Mouse (Mus musculus): Measurements from ENCODE around the gene Nav2.

Nav2 gene

GRCm38 (mm10) chr7:48908521-48909341 is at the start of gene Nav2:
Gene Nav2, plus strand, starts transcription at chr7:48908716.
- DNase-seq: peak in 1 of 2 experiments; percentile 19

DNA sequence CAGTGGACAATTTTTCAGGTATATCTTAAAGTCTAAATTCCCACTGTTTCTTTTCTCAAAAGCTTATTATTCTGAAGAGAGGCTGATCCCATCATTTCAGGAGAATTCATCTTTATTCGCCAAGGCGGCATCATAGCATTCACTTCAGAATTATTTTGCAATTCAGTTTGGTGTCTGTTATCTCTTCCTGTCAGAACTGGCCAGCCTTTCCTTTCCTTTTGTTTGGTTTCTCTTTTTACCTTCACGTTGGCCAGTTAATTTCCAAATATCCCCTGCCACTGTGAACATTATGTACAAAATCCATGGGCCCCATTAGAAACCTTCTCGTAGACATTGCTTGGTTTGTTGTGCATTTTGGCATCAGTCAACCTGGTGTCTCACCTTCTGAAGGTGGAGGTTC is 49.2 kb upstream of the Nav2 start:
- no peak for DNase-seq

- DNase-seq: no peak
Measured at GRCm38 (mm10) chr7:48860948-48861347, 47.6 kb upstream of the Nav2 start.

GRCm38 (mm10) chr7:48861796-48862195 is 46.7 kb upstream of the Nav2 start:
- DNase-seq: no peak

DNA sequence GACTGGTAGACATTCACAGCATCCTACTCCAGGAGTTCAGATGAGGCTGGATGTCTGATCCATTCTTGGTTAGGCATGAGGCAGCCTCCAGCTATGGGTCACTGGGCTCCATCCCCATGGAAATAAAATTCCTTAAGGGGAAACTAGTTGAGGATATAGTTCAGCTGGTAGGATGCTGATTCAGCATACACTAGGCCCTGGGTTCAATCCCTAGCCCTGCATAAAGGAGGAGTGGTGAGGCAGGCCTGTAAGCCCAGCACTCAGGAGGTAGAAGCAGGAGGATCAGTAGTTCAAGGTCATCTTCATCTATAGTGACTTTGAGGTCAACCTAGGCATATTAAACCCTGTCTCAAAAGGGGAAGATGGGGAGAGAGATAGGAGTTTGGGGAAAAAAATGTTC is 44.3 kb upstream of the Nav2 start:
- no peak for DNase-seq

- DNase-seq: no peak
Measured at GRCm38 (mm10) chr7:48864671-48865458, 43.7 kb upstream of the Nav2 start.

DNA sequence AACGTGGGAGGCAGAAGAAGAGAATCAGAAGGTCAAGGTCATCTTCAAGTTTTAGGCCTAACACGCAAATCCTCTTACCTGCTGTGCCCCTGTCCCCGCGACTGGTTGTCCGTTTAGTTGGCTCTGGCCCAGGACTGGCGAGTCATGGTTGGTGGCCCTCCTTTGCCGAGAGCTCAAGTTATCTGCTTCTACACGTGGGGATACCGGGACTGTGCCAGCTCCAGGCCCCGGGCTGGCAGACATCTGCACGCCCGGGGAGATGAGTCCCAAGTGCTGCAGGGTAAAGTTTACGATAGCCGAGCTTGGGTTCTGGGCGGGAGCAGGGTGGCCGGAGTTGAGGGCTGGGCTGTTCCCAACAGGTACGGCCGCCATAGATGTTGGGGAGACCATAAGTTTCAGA is 40.9 kb upstream of the Nav2 start:
- no peak for DNase-seq

DNA sequence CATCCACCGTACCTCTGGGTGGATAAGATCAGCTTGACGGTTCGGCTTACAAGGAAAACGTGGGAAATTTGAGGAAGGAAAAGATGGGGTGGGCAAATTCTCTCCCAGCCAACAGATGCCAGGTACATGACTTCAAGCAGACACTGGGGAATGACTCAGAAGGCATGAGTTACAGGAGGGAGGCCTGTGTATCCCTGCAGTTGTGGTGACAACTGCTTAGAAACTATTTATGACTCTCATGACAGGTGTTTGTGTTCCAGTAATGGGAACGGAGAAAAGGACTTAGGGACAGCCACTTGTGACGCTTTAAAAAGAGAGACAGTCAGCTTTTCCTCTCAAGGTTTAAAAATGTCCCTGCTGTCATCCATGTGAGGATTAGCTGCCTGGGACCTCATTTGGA is 38.4 kb upstream of the Nav2 start:
- DNase-seq: no peak

- DNase-seq: no peak
Measured at GRCm38 (mm10) chr7:48870579-48871180, 37.8 kb upstream of the Nav2 start.

- DNase-seq: no peak
Measured at GRCm38 (mm10) chr7:48871292-48871691, 37.2 kb upstream of the Nav2 start.

DNA sequence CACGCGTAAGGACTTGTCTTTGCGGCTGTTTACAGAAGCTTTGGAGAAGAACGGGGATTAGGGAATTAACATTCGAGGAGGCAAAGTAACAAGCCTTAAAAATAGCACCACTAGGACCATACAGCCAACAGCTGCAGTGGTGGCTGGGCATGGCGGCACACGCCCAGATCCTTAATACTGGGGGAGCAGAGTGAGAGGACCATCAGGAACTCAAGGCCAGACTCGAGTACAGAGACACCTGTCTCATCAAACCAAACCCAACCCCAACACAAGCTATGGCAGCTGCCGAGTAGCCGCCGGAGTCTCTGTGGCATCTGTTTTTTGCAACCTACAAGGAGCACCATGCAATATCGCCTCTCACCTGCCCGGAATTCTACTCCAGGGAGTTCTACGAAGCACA is 33.4 kb upstream of the Nav2 start:
- DNase-seq: no peak

DNA sequence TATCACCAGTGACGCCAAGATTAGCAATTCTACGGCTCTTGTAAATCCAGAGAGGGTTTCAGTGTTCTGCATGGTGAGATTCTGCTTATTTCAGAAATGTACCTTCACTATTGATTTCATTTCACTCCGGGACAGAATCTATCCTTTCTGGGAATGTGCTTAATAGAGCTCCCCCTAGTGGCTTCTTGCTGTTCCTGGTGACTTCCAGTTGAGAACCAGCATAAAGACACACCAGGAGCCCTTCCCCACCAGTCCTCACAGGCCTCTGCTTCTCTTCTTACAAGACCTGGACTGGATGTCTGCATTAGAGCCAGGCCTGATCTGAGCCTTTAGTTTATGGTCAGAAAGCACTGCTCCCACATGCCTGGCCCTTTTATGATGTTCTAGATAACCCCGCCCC is 32.0 kb upstream of the Nav2 start:
- DNase-seq: no peak

DNA sequence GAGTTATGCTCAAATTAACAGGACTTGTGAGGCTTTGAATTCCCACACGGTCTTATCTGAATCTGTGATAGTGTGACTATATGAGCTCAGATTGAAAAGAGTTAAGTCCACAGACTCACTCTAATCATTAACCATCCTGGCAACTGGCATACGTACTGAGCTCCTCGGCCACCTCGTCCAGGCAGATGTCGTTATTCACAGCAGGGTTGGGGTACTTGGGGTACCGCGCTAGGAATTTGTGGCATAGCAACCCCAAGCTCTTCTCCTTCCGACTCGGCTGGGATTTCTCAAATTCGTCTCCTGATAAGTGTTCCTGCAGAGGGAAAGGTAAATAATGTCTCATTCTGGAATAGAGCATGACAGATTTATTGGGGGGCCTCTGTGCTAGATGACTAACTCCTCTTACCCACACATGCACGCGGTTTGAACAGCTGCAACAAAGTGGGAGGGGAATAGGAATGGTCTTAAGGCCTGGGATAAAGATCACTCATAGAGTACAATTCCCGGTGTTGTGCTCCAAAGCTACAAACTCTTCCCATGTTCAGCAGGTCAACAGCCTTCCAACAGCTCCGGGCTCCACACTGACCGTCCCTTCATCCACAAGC is 30.6 kb upstream of the Nav2 start:
- DNase-seq: no peak

GRCm38 (mm10) chr7:48879574-48879973 is 28.9 kb upstream of the Nav2 start:
- no peak for DNase-seq

- DNase-seq: peak; percentile 96 to 97
Measured at GRCm38 (mm10) chr7:48880591-48881481, 27.7 kb upstream of the Nav2 start.

GRCm38 (mm10) chr7:48881486-48881885 is 27.0 kb upstream of the Nav2 start, which contains the start of gene E2f8:
Gene E2f8, minus strand, starts transcription at chr7:48881596.
- DNase-seq: peak; percentile 64 to 65

DNA sequence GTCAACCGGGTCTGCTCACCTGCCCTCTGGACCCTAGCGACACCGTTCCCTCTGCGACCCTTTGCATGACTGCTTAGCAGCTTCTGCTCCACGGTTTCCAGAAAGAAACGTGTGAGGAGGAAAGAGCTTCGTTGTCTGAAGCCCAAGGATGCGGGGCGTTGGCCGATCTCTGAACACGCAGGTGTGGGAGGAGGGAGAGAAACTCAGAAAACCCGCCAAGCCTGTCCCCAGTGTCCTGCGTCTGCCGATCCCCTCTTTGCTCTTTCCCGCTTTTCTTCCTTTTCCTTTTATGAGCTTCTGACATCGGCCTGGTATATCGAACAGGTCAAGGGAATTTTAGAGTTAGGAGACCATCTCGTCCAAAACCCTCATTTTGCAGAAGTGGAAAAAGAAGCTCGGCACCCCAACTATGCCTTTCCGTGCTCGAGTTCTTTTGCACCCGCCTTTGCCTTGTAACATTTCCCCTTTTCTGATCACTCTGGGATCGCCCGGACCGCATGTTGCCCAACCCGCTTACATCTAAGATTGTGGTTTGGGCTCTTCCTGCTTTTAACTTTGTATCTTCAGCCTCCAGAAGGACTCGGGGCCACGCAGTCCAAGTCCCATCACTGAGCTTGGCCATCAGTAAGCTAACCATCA is 26.4 kb upstream of the Nav2 start:
- DNase-seq: peak in 1 of 2 experiments; percentile 23

DNA sequence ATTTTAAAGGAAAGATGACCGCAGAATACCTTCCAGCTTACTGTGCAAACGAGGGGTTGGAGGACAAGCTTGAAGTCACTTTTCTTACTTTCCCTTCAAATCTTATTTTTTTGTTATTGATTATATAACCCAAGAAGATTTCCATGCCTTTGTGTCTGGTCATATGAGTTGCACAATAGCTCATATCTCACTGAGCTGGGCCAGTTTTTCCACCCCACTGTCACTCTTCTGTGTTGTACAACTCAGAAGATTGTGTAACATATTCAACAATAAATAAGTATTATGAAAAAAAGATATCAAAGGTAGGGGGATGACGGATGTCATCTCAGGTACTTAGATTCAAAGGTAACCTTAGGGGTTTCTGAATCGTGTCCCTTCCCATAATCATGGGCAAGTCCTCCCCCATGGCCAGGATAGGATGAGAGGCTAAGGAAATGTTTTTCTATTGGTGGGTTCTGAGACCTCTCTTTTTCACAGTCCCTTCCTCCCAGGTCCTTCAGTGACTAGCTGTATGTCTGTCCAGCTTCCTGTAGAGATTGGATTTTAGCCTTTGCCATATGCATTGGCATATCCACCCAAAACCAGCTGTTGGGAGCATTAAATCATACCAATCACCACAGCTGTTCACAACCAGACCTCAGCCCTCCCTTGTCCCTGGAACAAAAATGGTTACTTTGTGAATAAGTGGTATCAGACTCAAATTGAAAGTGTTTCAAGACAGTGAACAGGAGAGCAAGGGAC is 24.8 kb upstream of the Nav2 start:
- no peak for DNase-seq

DNA sequence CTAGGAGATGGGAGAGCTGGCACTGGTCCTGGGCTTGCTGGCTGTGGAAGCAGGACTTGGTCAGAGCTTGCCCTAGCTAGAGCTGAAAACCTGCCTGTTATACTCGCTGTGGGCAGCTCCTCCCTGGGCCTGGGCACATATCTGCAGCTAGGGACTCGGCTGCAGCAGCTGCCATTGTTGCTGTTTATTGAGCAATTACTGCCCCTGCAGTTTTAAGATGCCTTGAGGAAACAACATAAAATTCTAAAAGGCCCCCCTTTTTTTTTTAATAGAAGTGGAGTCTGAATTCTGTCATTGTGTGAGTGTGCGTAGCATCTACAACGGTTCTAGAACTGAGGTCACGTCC is 24.3 kb upstream of the Nav2 start:
- no peak for DNase-seq

DNA sequence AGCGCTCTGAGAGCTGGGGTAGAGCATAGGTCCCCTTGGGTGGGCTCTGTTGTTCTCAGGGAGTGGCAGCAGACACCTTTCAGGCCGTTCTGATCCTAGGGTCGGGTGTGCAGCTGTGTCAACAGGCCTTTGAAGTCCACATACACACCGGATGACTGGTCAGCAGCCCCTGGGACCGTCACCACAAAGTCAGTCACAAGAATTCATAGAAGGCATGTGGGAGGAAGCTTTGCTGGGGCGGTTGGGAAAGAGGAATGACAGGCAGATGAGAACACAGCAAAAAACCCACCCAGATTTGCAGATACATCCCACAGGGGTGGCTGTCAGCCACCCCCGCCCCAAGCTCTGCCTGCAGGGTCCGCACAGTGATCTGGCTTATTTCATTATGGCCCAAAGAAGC is 20.5 kb upstream of the Nav2 start:
- no peak for DNase-seq

DNA sequence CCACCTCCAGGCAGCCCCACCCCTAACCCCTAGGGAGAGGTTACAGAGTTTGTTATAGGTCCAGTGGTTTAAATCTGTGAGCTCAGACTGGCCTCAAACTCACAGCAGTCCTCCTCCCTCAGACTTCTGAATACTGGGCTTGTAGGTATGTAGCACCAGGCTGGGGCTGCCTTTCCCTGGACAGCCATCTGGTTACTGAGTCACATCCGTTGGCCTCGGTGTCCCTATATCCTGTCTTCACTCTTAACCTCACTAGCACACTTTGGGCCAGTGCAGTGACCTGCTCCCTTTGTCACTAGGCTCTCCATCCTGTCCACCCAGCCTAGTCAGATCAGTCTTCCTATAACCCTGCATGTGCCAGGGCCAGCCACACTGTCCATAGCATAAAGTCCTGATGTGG is 19.8 kb upstream of the Nav2 start:
- no peak for DNase-seq

Data from thymus, adult 18-20 months (tissue).